Mouse (Mus musculus): ENCODE data around the gene Pak1.
A peak's percentile ranks its signal among the peaks of the same experiment; 100 is the strongest.
"Not testable (repeated sequence)": the region's sequence is repeated elsewhere in the genome, so short reads cannot be mapped to it uniquely, and the experiment has no call there.

The Pak1 gene

DNA sequence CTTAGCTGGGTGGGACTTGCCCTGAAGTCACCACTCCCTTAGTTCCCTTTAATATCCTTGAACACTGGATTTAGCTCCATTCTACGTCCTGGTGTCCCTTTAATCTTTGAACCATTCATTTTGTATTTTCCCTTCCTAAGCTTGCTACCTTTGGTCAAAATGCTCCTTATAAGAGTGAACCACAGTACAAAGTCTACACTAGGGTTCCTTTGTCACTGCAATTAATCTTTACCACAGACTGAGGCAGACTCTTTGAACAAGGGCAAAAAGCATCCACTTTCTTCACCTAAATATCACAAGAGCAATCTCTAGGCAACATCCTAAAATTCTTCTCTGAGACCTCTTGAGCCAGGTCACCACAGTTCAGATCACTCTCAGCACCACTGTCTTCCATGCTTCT lies 8.1 kb upstream of the Pak1 start:
- DNase-seq: no peak

DNA sequence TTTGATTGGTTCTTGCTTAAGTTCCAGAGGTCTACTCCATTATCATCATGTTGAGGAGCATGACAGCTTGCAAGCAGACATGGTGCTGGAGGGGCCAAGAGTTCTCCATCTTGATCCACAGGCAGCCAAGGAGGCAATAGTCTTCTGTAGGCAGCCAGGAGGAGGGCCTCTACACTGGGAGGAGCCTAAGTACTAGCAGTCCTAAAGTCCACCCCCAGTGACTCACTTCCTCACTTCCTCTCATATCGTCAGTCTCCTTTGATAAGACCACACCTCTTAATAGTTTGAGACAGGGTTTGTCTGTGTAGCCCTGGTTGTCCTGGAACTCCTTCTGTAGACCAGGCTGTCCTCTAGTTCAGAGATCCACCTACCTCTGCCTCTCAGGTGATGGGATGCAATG lies 7.5 kb upstream of the Pak1 start:
- no peak for DNase-seq

DNA sequence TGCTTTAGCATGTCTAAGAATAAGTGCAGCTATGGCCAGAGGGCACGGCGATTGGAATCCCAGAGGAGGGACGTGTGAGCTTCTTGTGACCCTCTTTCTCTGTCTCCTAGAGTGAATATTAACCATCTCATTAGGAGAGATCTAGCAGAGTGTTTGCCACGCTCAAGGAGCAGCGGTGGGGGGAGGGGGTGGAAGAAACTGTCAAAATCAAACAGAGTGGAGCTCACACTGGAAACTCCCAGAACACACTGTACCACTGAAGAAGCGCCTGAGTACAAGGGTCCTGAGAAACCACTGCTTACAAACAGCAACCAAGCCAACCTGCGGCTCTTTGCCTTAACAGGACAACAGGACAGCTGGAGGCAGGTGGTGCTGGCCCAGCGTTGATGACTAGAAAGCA lies 6.8 kb upstream of the Pak1 start:
- no peak for DNase-seq

DNA sequence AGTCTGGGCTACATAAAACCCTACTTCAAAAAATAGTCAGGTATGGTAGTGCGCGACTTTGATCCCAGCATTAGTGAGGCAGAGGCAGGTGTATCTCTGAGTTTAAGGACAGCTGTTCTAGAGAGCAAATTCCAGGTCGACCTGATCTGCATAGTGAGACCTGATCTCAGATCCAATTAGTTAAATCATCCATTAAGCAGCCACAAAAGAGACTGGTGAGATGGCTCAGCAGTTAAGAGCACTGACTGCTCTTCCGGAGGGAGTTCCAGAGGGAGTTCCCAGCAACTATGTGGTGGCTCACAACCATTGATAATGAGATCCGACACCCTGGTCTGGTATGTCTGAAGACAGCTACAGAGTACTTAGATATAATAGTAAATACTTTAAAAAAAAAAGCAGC lies 4.8 kb upstream of the Pak1 start:
- no peak for DNase-seq

DNA sequence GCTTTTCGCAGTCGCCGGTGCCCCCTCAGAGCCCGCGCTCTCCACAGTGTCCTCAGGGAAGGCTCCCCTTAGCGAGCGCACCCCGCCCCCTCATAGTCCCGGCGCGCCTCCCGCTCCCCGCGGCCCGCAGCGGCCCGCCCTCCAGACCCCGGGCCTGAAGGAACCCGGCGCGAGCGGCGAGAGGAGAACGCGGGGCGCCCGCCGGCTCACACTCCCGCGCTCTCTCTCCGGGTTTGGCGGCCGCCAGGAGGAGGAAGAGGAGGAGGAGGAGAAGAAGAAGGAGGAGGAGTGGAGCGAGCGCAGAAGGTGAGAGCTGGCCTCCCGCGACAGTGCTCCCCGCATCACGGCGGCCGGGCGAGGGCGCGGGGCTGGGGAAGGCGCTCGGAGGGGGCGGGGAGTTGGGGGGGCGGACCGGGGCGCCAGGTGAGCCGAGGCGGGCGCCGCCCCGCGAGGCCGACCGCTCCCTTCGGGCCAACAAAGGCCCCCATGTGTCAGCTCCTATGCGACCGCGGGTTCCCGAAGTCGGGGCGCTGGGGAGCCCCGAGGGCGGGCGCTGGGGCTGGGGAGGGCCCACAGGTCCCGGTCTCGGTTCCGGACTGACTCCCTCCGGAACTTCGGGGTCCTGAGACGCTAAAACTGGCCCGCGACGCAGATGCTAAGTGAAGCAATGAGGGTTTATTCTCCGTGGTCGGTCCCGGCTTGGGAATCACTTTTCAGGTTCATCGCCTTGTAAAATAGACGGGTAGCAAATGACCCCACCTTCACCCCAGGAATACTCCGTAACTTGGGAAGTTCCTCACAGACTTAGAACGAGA lies 535 bp downstream of the Pak1 start:
- peak; percentile 64 for DNase-seq

DNA sequence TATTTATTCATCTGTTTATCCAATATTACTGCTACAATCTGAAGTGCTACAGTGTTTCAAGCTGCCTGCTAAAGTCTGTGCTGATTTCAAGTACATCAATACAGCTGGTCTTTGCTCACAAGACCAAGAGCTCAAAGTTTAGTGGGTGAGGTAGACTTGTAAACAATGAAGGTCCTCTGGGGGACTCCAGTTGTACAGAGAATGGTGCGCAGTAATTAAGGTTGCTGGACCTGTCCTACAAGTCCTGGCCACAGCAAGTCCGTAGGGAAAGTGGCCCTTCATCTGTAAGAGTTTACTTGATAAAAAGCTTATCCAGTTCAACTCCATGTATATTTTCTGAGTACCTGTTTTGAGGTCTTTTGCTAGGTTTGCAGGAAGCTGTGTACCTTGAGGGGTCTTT lies 1.9 kb downstream of the Pak1 start:
- no peak for DNase-seq

DNA sequence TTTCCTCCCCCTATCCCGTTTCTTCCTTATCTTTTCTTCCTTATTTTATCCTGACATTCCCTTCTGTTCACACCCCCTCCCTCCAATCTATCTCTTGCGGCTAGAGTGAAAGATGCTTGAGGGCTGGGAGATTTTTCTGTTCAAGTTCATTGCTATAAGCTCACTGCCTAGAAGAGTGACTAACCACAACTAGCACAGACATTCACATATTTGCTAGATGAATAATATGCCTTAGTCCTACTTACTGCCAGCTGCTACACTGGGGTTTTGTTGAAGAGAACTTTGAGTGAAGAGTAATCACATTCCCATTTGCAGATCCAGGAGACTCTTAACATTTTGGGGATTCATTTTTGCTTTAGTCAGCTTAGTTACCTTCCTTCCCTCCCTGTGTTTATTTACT lies 4.0 kb downstream of the Pak1 start:
- DNase-seq: no peak

DNA sequence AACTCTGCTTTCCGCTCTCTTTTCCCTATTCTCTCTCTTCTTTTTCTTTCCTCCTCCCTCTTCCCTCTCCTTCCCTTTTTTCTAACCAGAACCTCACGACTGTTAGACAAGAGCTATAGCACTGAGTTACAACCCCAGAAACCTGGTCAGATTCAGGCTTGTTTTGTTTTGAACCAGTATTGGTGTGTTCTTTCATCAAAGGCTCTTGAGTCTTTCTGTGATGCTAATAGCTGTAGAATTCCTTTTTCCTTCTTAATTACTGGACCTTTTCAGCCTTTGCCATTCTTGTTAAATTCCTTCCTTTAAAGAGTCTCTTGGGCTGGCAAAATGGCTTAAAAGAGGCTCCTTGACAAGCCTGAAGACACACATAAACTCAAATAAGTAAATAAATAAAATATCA lies 14.8 kb downstream of the Pak1 start:
- DNase-seq: no peak

DNA sequence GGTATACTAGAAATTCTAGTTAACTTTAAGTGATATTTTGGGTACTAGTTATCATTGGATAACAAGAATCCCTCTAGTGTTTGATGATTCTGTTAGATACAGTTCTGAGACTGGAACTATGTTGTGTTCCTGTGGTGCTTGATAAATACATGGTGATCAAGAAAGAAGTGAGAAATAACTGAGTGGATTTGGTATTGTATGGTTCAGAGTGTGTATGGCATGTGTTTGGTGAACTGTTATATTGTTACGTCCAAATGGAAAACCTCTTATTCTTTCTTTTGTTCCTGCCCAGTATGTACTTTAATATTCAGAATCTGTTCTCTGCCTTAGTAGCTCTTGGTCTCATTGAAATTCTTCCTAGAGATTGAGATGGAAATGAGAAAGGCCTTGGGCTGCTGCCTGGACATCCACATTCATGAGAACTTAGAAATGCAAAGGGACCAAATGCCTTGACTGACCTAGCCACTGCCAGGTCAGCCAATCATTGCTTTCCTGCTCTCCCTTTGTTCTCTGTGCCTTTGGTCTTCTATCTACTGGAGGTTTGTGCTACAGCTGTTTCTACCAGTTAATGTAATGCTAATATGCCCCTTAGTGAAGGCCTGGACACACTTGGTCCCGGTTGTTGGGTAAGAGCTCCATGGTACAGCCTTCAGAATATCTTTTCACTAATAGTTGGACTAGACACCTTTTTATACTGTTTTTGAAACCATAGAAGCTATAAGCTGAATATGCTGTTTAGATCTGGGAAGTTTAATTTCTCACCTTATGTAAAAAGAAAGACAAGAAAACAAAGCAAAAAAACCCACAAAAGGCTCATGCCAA lies 16.1 kb downstream of the Pak1 start:
- DNase-seq: no peak

DNA sequence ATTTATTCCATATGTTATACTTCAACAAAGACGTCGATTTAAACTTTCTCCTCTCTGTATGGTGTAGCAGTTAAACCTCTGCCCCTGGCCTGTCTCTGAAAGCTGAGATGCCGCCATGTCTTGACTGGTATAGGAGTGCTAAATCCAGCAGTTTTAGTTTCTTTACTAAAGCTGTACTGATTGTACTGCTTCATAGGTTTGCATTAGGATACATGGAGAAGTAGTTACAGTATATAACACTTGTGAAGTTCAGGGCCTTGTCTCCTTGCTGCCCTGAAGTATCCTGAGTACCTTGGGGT lies 16.7 kb downstream of the Pak1 start:
- DNase-seq: no peak

DNA sequence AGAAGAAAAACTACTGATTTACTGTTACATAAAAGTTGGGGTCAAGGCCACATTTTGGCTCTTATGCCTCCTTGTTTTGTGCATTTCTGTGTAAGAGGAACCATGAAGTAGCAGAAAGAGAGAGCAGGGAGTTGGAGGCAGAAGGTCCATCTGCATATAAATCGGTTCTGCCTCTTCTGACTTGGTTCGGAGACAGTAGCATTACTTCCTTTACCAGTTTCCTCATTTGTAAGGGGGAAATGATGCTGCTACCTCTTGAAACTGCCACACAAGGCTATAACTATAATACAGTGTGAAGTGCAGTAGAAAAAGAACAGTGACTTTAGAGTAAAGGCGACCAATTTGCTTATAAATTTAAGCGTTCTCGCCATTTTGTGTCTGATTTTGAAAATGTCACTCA lies 21.0 kb downstream of the Pak1 start:
- DNase-seq: no peak

DNA sequence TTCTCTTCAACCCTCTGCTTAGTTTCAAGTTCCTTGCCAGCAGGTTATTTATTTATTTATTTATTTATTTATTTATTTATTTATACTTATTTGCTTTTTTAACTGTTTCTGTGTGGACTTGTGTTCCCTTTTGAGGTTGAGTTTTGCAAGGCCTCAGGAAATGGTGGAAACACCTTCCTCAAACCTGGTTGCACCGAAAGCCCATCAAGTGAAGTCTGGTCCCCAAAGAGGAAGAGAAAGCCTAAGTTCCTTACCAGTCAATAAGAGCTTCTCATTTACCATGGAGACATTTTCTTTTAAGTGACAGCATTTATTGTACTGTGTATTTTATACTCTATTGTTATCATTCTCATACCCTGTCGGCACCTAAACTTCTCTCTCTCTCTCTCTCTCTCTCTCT lies 33.5 kb downstream of the Pak1 start:
- DNase-seq: no peak

DNA sequence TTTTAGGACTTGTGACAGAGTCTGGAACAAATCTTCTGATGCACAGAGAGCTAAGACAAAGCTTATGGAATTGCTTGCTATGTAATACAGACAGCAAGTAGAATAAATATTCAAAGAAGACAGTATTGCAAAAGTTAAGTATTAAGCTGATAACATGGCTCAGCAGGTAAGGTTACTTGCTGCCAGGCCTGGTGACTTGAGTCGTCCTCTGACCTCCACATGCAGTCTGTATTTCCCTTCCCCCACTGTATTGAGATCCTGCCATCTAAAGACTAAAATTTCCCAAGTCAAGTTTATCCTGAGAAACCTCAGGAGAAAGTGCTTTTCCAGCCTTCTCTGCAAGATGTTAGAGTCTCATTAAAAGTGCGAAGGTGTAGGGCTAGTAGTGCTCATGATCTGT lies 40.8 kb downstream of the Pak1 start:
- DNase-seq: no peak

DNA sequence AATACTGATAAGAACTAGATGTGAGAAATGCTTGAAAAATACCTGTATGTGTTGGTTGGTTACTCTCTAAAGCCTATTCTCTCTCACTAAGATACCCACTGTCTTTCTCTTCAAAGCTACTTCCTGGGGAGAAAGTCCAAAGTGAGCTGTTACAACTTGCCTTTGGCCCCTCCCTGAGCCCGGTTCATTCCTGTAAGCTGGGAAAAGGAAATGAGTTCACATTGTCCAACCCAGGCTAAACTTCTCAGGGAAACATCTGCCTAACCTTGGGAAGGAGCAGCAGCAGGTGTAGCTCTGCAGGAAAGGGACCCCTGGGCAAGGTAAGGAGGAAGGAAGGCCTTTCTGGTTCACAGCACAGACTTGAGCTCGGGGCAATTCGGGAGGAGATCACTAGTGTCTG lies 42.4 kb downstream of the Pak1 start:
- DNase-seq: no peak

DNA sequence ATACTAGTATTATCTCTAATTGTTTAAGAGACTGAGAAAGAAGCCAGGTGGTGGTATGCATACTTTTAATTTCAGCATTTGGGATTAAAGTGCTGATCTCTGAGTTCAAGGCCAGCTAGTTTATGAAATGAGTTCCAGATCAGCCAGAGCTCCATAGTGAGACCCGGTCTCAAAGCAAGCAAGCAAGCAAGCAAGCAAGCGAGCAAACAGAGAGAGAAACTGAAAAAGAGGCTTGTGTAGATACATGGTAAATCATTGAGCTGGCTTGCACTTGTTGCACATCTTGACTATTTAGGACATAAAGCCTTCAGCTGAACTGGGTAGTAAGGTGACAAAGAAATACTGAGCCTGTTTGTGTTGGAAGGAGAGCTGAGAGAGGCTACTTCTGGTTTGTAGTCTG lies 44.6 kb downstream of the Pak1 start:
- no peak for DNase-seq

DNA sequence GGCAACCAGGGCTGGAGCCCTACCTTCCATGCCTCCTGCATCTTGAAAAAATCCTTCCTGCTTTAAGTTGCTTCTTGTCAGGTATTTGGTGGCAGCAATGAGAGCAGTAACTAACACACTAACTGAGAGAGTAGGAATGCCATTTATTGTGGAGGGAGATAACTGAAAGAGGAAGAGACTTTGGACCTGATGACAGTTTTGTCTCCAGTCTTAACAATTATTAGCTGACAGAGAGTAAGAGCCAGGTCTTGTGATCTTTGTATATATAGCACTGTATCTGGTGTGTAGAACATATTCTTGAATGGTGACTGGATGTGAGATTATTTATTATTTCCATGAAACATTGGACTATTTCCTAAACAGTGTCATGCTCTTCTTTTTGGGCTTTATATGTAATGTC lies 50.2 kb downstream of the Pak1 start:
- no peak for DNase-seq

DNA sequence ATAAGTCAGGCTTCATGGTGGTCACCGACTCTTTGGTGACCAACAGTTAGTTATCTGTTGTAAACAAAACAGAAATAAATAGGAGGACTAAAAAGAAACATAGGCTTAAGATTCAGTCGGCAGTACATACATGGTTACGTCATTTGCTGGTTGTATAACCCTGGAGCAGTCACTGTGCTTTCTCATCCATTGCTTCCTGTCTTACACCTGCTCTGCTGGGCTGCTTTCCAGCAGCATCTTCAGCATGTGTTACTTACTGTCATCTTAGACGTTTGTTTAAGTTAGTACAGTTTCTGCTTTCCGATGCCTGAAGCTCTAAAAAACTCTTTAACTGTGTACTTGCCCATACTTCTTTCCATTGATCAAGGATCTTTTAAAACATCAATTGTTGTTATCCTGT lies 53.0 kb downstream of the Pak1 start:
- DNase-seq: no peak

DNA sequence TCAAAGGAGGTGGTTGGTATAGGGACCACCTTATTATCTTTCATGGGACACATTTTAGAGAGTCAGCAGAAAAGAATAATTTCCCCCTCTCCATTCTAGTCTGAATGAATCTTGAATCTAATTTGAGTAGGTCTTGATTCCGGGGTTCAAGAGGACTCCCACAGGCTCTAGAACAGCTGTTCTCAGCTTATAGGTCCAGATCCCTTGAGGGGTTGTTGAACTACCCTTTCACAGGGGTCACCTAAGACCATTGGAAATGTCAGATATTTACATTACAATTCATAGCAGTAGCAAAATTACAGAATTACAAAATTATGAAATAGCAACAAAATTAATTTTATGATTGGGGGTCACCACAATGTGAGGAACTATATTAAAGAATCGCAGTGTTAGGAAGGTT lies 54.0 kb downstream of the Pak1 start:
- no peak for DNase-seq

DNA sequence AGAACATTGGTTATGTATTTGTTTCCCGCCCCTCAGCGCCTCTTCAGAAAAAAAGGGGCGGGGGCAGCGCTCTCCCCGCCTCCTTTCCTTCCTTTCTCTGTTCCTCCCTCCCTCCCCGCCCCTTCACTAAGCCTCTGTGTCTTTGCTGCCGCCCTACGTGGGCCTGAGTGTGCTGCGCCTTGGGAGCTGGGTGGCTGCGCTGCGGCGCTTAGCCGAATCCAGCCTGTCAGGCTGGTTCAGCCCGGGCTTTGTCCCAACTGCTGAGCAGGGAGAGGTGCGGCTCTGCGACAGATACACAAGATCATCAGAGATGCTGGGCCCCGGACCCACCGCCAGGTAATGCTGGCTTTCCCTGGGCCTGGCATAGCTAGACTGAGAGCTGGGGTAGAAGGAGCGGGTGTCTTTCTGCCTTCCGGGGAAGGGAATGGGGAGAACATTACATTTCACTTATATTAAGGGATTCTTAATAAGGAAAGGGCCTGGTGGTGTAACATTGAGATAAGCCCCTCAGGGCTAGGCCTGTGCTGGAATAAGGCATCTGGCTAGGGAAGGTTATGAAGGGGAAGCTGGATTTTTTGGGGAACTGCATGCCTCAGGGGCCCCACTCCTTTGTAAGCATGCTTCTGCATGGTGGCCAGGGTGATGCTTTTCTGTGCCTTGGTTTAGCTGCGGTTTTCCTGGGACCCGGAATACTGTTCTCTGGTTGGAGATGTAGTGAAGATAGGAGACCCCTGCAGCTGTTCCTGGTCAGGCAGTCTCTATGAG lies 54.6 kb downstream of the Pak1 start:
- DNase-seq: peak; percentile 87

DNA sequence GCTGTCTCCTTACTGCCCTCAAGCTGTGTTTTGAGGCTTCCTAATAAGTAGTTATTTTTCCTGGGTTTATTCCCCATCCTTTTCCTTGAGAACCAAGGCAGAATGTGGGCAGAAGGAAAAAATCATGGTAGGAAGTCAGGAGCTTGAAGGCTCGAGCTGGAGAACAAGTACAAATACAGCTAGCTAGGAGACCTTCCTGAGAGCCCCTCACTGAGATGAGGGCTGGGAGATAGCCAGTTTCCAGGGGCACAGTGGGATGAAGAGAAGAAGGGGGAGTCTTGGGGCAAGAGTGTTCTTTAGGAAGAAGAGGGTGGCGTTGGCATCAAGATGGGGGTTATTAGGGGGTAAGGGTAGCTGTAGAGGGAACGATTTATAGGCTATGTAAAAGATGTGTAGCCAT lies 56.1 kb downstream of the Pak1 start:
- DNase-seq: no peak

DNA sequence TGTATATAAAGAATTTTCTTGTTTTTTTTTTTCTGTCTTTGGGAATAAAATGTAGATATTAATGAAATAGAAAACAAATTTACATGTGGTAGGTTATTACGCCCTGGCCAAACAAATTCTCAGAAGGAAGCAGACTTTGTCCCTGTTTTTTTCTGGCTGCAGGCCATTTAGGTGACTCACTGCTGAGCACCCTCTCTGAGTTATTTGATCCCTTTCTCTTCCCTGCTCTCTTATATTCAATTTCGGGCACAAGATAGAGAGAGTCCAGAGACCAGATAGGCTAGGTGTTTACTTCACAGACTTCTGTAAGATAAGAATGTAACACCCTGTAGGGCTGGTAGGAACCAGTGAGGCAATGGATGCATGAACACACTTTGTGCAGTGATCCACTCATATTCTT lies 57.2 kb downstream of the Pak1 start:
- DNase-seq: no peak

DNA sequence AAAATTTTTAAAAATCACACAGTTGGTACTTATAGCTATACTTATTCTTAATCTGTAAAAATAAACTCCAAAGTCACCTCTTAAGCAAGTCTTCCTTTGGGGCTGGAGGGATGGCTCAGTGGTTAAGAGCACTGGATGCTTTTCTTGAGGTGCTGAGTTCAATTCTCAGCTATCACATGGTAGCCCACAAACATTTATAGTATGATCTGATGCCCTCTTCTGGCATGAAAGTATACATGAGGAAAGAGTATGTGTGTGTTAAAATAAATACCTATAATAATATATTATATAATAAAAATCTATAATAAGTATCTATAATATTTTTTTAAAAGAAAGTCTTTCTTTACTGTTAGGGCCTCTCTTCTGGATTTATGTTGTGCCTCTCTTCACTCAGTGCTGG lies 58.2 kb downstream of the Pak1 start:
- no peak for DNase-seq

DNA sequence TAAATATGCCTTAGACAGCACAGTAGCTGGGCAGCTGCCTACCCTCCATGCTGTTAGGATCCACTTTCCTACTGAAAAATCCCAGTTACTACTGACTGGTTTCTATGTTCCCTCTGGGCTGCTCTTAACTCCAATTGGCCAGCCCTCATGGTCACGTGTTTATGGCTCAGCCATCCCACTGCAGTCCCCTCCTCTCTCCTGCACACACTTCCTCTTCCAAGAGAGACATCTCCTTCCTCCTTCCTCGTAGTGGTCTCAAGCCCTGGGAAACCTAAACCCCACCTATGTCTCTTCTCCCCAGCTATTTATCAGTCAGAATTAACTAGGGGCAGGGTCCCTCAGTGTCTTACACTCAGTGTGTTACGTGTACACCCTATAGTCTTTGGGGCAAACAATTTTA lies 61.2 kb downstream of the Pak1 start:
- not testable (repeated sequence) for DNase-seq

DNA sequence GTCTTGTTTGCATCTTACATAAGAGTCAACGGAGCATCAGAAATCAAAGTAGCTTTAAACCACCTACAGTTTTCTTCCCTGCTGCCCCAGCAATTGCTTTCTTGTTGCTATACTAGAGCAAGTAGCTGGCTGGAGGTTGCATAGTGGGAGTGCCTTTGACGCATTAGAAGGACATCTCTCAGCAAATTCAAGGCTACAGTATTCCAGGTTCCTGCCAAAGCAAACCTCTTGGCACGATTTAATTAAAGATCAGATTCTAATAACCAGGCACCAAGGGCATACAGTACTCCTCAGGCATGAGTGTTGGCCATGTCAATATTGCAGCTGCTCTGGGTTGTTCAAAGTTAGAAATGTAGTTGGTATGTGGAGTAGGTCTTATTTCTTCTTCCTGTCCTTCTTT lies 62.0 kb downstream of the Pak1 start:
- no peak for DNase-seq
